Mouse (Mus musculus): ENCODE data around the gene Irs2. TPM values are rescaled to one million over a fixed set of nuclear protein-coding genes. Genes with fewer than 3 reads are reported as not detected.

Irs2 gene
- polyA plus RNA-seq, 1 experiment from 2014 or later: 6.2 TPM

GRCm38 (mm10) chr8:11011787-11012485 lies 3.7 kb upstream of the Irs2 start:
- no peak overlapping the region for H3K4me3 ChIP-seq (ENCODE audit: low read depth, low read length)
- H3K36me3 ChIP-seq (ENCODE audit: control insufficient read depth, insufficient read depth, low read length): no peaks in the 10 kb centered on the region
- H3K4me2 ChIP-seq: no peak overlapping the region
- no peaks in the 10 kb centered on the region; the same call in 1 of the 2 replicates for H3K27me3 ChIP-seq (ENCODE audit: control insufficient read depth, insufficient read depth, low read length)
- WGBS: 76% methylated on average over 3 of the region's 3 CpGs
- H3K4me1 ChIP-seq (ENCODE audit: control insufficient read depth, insufficient read depth, low read length): peaks cover 14% of the 10 kb centered on the region; the same call in 1 of the 2 replicates
- no peak overlapping the region for H3K27ac ChIP-seq (ENCODE audit: low read depth, low read length)
- ATAC-seq (ENCODE audit: low FRiP score) (no peak), DNase-seq (ENCODE audit: low spot score, missing footprints) (peak; percentile 71)
- no peak overlapping the region for H3K9ac ChIP-seq (ENCODE audit: low read length)
- no peaks in the 10 kb centered on the region for H3K9me3 ChIP-seq (ENCODE audit: control insufficient read depth, low read length)

GRCm38 (mm10) chr8:11010913-11011605 lies 2.8 kb upstream of the Irs2 start:
- DNase-seq (ENCODE audit: low spot score, missing footprints) (peak; percentile 89), ATAC-seq (ENCODE audit: low FRiP score) (no peak)
- WGBS: 6% methylated on average over 11 of the region's 11 CpGs
- H3K4me2 ChIP-seq: no peak overlapping the region
- 0 out of 2 replicates have a peak overlapping the region, but pooled peaks have one; percentile 3 for H3K9ac ChIP-seq (ENCODE audit: low read length)
- no peak overlapping the region for H3K27ac ChIP-seq (ENCODE audit: low read depth, low read length)
- H3K4me1 ChIP-seq (ENCODE audit: control insufficient read depth, insufficient read depth, low read length): peaks cover 23% of the 10 kb centered on the region
- H3K36me3 ChIP-seq (ENCODE audit: control insufficient read depth, insufficient read depth, low read length): no peaks in the 10 kb centered on the region
- no peak overlapping the region for H3K4me3 ChIP-seq (ENCODE audit: low read depth, low read length)
- no peaks in the 10 kb centered on the region for H3K9me3 ChIP-seq (ENCODE audit: control insufficient read depth, low read length)
- H3K27me3 ChIP-seq (ENCODE audit: control insufficient read depth, insufficient read depth, low read length): no peaks in the 10 kb centered on the region; the same call in 1 of the 2 replicates

GRCm38 (mm10) chr8:11010398-11010797 lies 2.1 kb upstream of the Irs2 start:
- Histone ChIP-seq H3K36me3 (ENCODE audit: control insufficient read depth, insufficient read depth, low read length) (no peaks in the 10 kb centered on the region), H3K4me3 (ENCODE audit: low read depth, low read length) (no peak overlapping the region), H3K9ac (ENCODE audit: low read length) (no peak overlapping the region), H3K9me3 (ENCODE audit: control insufficient read depth, low read length) (no peaks in the 10 kb centered on the region), H3K4me2 (peak overlapping the region; percentile 94), H3K4me1 (ENCODE audit: control insufficient read depth, insufficient read depth, low read length) (peaks cover 29% of the 10 kb centered on the region), H3K27ac (ENCODE audit: low read depth, low read length) (no peak overlapping the region), H3K27me3 (ENCODE audit: control insufficient read depth, insufficient read depth, low read length) (no peaks in the 10 kb centered on the region; the same call in 1 of the 2 replicates)
- WGBS: 61% methylated on average over 11 of the region's 11 CpGs
- DNase-seq (ENCODE audit: low spot score, missing footprints) (peak; percentile 88), ATAC-seq (ENCODE audit: low FRiP score) (no peak)

GRCm38 (mm10) chr8:11009431-11010071 lies 1.3 kb upstream of the Irs2 start:
- under 1% methylated on average over 60 of the region's 62 CpGs for WGBS
- Histone ChIP-seq H3K4me2 (peak overlapping the region; percentile 94), H3K27me3 (ENCODE audit: control insufficient read depth, insufficient read depth, low read length) (no peaks in the 10 kb centered on the region; the same call in 1 of the 2 replicates), H3K27ac (ENCODE audit: low read depth, low read length) (peak overlapping the region; percentile 96), H3K36me3 (ENCODE audit: control insufficient read depth, insufficient read depth, low read length) (no peaks in the 10 kb centered on the region; the same call in 1 of the 2 replicates), H3K9ac (ENCODE audit: low read length) (peak overlapping the region; percentile 92), H3K9me3 (ENCODE audit: control insufficient read depth, low read length) (no peaks in the 10 kb centered on the region), H3K4me3 (ENCODE audit: low read depth, low read length) (peak overlapping the region; percentile 70), H3K4me1 (ENCODE audit: control insufficient read depth, insufficient read depth, low read length) (peaks cover 38% of the 10 kb centered on the region)
- ATAC-seq (ENCODE audit: low FRiP score) (peak; percentile 58), DNase-seq (ENCODE audit: low spot score, missing footprints) (no peak)

GRCm38 (mm10) chr8:11008842-11009420 lies 673 bp upstream of the Irs2 start:
- Histone ChIP-seq H3K4me1 (ENCODE audit: control insufficient read depth, insufficient read depth, low read length) (peaks cover 44% of the 10 kb centered on the region), H3K27me3 (ENCODE audit: control insufficient read depth, insufficient read depth, low read length) (no peaks in the 10 kb centered on the region; the same call in 1 of the 2 replicates), H3K4me3 (ENCODE audit: low read depth, low read length) (peak overlapping the region; percentile 70), H3K27ac (ENCODE audit: low read depth, low read length) (peak overlapping the region; percentile 96), H3K4me2 (peak overlapping the region; percentile 94), H3K9ac (ENCODE audit: low read length) (peak overlapping the region; percentile 92), H3K36me3 (ENCODE audit: control insufficient read depth, insufficient read depth, low read length) (no peaks in the 10 kb centered on the region; the same call in 1 of the 2 replicates), H3K9me3 (ENCODE audit: control insufficient read depth, low read length) (no peaks in the 10 kb centered on the region)
- ATAC-seq (ENCODE audit: low FRiP score) (peak; percentile 90), DNase-seq (ENCODE audit: low spot score, missing footprints) (peak; percentile 99)
- under 1% methylated on average over 64 of the region's 73 CpGs for WGBS

- Histone ChIP-seq H3K4me1 (ENCODE audit: control insufficient read depth, insufficient read depth, low read length) (peaks cover 54% of the 10 kb centered on the region), H3K4me2 (peak overlapping the region; percentile 94)
Observed at GRCm38 (mm10) chr8:11007581-11008378, 478 bp downstream of the Irs2 start.

GRCm38 (mm10) chr8:11007001-11007580 lies 1.2 kb downstream of the Irs2 start:
- H3K4me3 ChIP-seq (ENCODE audit: low read depth, low read length): peak overlapping the region; percentile 70
- ATAC-seq (ENCODE audit: low FRiP score): peak; percentile 63
- H3K27ac ChIP-seq (ENCODE audit: low read depth, low read length): peak overlapping the region; percentile 96; the same call in 1 of the 2 replicates
- H3K4me1 ChIP-seq (ENCODE audit: control insufficient read depth, insufficient read depth, low read length): peaks cover 60% of the 10 kb centered on the region
- 0% methylated on average over 48 of the region's 56 CpGs for WGBS
- no peaks in the 10 kb centered on the region; the same call in 1 of the 2 replicates for H3K27me3 ChIP-seq (ENCODE audit: control insufficient read depth, insufficient read depth, low read length)
- peak overlapping the region; percentile 94 for H3K4me2 ChIP-seq
- H3K9ac ChIP-seq (ENCODE audit: low read length): peak overlapping the region; percentile 84
- H3K9me3 ChIP-seq (ENCODE audit: control insufficient read depth, low read length): no peaks in the 10 kb centered on the region
- DNase-seq (ENCODE audit: low spot score, missing footprints): peak; percentile 97
- no peaks in the 10 kb centered on the region; the same call in 1 of the 2 replicates for H3K36me3 ChIP-seq (ENCODE audit: control insufficient read depth, insufficient read depth, low read length)

More at GRCm38 (mm10) chr8:11007581-11008378, 478 bp downstream of the Irs2 start:
- H3K36me3 ChIP-seq (ENCODE audit: control insufficient read depth, insufficient read depth, low read length): no peaks in the 10 kb centered on the region; the same call in 1 of the 2 replicates
- WGBS: under 1% methylated on average over 88 of the region's 88 CpGs
- DNase-seq (ENCODE audit: low spot score, missing footprints): peak; percentile 97
- no peak for ATAC-seq (ENCODE audit: low FRiP score)
- H3K9ac ChIP-seq (ENCODE audit: low read length): peak overlapping the region; percentile 84
- H3K27me3 ChIP-seq (ENCODE audit: control insufficient read depth, insufficient read depth, low read length): no peaks in the 10 kb centered on the region; the same call in 1 of the 2 replicates
- no peaks in the 10 kb centered on the region for H3K9me3 ChIP-seq (ENCODE audit: control insufficient read depth, low read length)
- H3K4me3 ChIP-seq (ENCODE audit: low read depth, low read length): peak overlapping the region; percentile 70
- peak overlapping the region; percentile 96 for H3K27ac ChIP-seq (ENCODE audit: low read depth, low read length)

GRCm38 (mm10) chr8:11006276-11006630 lies 2.0 kb downstream of the Irs2 start:
- H3K4me1 ChIP-seq (ENCODE audit: control insufficient read depth, insufficient read depth, low read length): peaks cover 69% of the 10 kb centered on the region
- no peaks in the 10 kb centered on the region for H3K9me3 ChIP-seq (ENCODE audit: control insufficient read depth, low read length)
- no peak overlapping the region for H3K27ac ChIP-seq (ENCODE audit: low read depth, low read length)

More at GRCm38 (mm10) chr8:11006276-11006630, 2.0 kb downstream of the Irs2 start:
- Histone ChIP-seq H3K36me3 (ENCODE audit: control insufficient read depth, insufficient read depth, low read length) (no peaks in the 10 kb centered on the region; the same call in 1 of the 2 replicates), H3K4me3 (ENCODE audit: low read depth, low read length) (peak overlapping the region; percentile 70), H3K27me3 (ENCODE audit: control insufficient read depth, insufficient read depth, low read length) (no peaks in the 10 kb centered on the region), H3K4me2 (peak overlapping the region; percentile 94), H3K9ac (ENCODE audit: low read length) (peak overlapping the region; percentile 84)
- ATAC-seq (ENCODE audit: low FRiP score) (no peak), DNase-seq (ENCODE audit: low spot score, missing footprints) (no peak)
- WGBS: 84% methylated on average over 9 of the region's 9 CpGs

Data from midbrain, embryonic 11.5 days (tissue).